Mouse (Mus musculus): ENCODE results near the gene Neurog1. TPM values are rescaled to one million over a fixed set of nuclear protein-coding genes. Genes with fewer than 3 reads are reported as not detected.

The Neurog1 gene
- polyA plus RNA-seq, 1 experiment from 2014 or later = 3.1 TPM

Other genes starting within 250 kb of the Neurog1 start
- gene H2afy, start 115.8 kb downstream of the Neurog1 start, polyA plus RNA-seq (2015; fragmentation: Nextera tagmentation; extraction: Ambion mirVana) = 424 and 456 TPM in 2 replicates
- gene Tifab, start 73.3 kb downstream of the Neurog1 start, polyA plus RNA-seq (2015; fragmentation: Nextera tagmentation; extraction: Ambion mirVana) = 0.87 and 1.0 TPM in 2 replicates
- gene Cxcl14, start 44.4 kb upstream of the Neurog1 start, polyA plus RNA-seq (2015; fragmentation: Nextera tagmentation; extraction: Ambion mirVana) = 14.2 and 15.2 TPM in 2 replicates
- not detected in 2 replicates for gene Gm3045, start 174.4 kb upstream of the Neurog1 start, polyA plus RNA-seq (2015; fragmentation: Nextera tagmentation; extraction: Ambion mirVana)
- gene Slc25a48, start 186.2 kb upstream of the Neurog1 start, polyA plus RNA-seq (2015; fragmentation: Nextera tagmentation; extraction: Ambion mirVana) = not detected in 2 replicates
- not detected in 2 replicates for gene Il9, start 230.1 kb upstream of the Neurog1 start, polyA plus RNA-seq (2015; fragmentation: Nextera tagmentation; extraction: Ambion mirVana)

Measured in forebrain, embryonic 15.5 days (tissue).